Mouse (Mus musculus) G1E (cell line): ENCODE data around the gene Sdccag8.

Experiments
- CTCF ChIP-seq: IDR thresholded peaks from 2 replicates; pipeline ENCODE4 v1.5.1; 2012; ENCODE audit warnings: low read depth, low read length, inconsistent platforms, mixed read lengths
- GATA1 ChIP-seq: IDR thresholded peaks from 2 replicates; pipeline ENCODE4 v1.6.1; 2012; ENCODE audit warnings: borderline replicate concordance, low read length, inconsistent platforms, mixed read lengths
- GATA2 ChIP-seq: IDR thresholded peaks from 2 replicates; pipeline ENCODE4 v1.6.1; 2012; ENCODE audit warnings: low read depth, low read length, inconsistent platforms, borderline replicate concordance
- POLR2AphosphoS5 ChIP-seq: IDR thresholded peaks from 2 replicates; pipeline ENCODE4 v1.6.1; 2012; ENCODE audit warnings: low read depth, low read length, inconsistent platforms; ENCODE audit not compliant: insufficient replicate concordance
- TAL1 ChIP-seq: conservative IDR thresholded peaks from 2 replicates; pipeline ENCODE4 v1.6.1; 2012; ENCODE audit warnings: low read depth, low read length, inconsistent platforms, mixed read lengths

DNA sequence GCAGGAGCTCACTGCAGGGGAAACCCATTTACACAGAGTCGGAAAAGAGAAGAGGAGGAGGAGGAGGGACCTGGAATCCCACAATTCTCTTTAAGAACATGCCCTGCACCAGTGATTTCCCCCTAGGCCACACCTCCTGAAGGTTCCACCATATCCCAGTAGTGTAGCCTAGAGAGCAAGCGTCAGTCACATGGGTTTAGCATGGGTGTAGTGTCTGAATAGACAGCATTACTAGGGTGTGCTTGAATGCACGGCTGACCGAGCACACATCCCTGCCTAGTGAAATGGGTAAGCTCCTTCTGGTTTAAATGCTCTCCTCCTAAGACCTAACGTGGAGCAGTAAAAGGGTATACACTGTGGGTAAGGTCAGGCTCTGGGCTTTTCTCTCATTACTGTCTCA, 148.4 kb downstream of the Sdccag8 start:
- TF ChIP-seq CTCF (no peak), GATA1 (no peak), POLR2AphosphoS5 (no peak), TAL1 (no peak), GATA2 (no peak)
